Mouse (Mus musculus) common myeloid progenitor, adult 5-6 weeks (primary cell): ENCODE results near the gene Ubap1l. TPM values are rescaled to one million over a fixed set of nuclear protein-coding genes. Genes with fewer than 3 reads are reported as not detected.
A peak's percentile ranks its signal among the peaks of the same experiment; 100 is the strongest.
"Not testable (repeated sequence)": the region's sequence is repeated elsewhere in the genome, so short reads cannot be mapped to it uniquely, and the experiment has no call there.

Experiments used
- ATAC-seq: replicated peaks from 2 replicates; pipeline ENCODE4 v1.8.0; 2016; ENCODE audit warnings: low read depth, mild to moderate bottlenecking, moderate TSS enrichment, inconsistent platforms; ENCODE audit not compliant: poor library complexity, severe bottlenecking
- total RNA-seq: library from RNA; stranded (forward); fragments of 200-1000, 187-1606 nt; gene quantifications from 2 replicates; pipeline ENCODE4 v1.2.3, GENCODE M21; 2017

Ubap1l gene
- total RNA-seq: not detected in 2 replicates

- ATAC-seq: no peak
Measured at GRCm38 (mm10) chr9:65360641-65361448, at the start of gene Ubap1l. Gene Ubap1l, plus strand, starts transcription at chr9:65361041.

- ATAC-seq: no peak
Measured at GRCm38 (mm10) chr9:65312669-65313357, 48.0 kb upstream of the Ubap1l start.

GRCm38 (mm10) chr9:65313846-65314245, 47.0 kb upstream of the Ubap1l start:
- ATAC-seq: no peak

GRCm38 (mm10) chr9:65322255-65322900, 38.5 kb upstream of the Ubap1l start:
- ATAC-seq: no peak

GRCm38 (mm10) chr9:65325971-65326370, 34.9 kb upstream of the Ubap1l start:
- ATAC-seq: no peak

- no peak for ATAC-seq
Measured at GRCm38 (mm10) chr9:65327371-65327770, 33.5 kb upstream of the Ubap1l start.

- no peak for ATAC-seq
Measured at GRCm38 (mm10) chr9:65333958-65334357, 26.9 kb upstream of the Ubap1l start.

- ATAC-seq: no peak
Measured at GRCm38 (mm10) chr9:65339146-65339545, 21.7 kb upstream of the Ubap1l start.

GRCm38 (mm10) chr9:65340414-65340813, 20.4 kb upstream of the Ubap1l start:
- no peak for ATAC-seq

GRCm38 (mm10) chr9:65345439-65345838, 15.4 kb upstream of the Ubap1l start:
- ATAC-seq: not testable (repeated sequence)

GRCm38 (mm10) chr9:65345854-65346475, 14.9 kb upstream of the Ubap1l start, which contains the start of gene Pdcd7:
Gene Pdcd7, plus strand, starts transcription at chr9:65346104.
- peak; percentile 98 for ATAC-seq

- peak; percentile 43; the same call in 1 of the 2 replicates for ATAC-seq
Measured at GRCm38 (mm10) chr9:65346476-65347111, 14.2 kb upstream of the Ubap1l start.

- no peak for ATAC-seq
Measured at GRCm38 (mm10) chr9:65347112-65347850, 13.6 kb upstream of the Ubap1l start.

- ATAC-seq: no peak
Measured at GRCm38 (mm10) chr9:65353251-65353650, 7.6 kb upstream of the Ubap1l start.

GRCm38 (mm10) chr9:65356561-65356960, 4.3 kb upstream of the Ubap1l start:
- no peak for ATAC-seq

GRCm38 (mm10) chr9:65356971-65357370, 3.9 kb upstream of the Ubap1l start:
- no peak for ATAC-seq

GRCm38 (mm10) chr9:65358956-65359480, 1.8 kb upstream of the Ubap1l start:
- ATAC-seq: no peak

- ATAC-seq: no peak
Measured at GRCm38 (mm10) chr9:65363684-65364083, 2.8 kb downstream of the Ubap1l start.

GRCm38 (mm10) chr9:65365721-65366120, 4.9 kb downstream of the Ubap1l start:
- ATAC-seq: no peak
